9 mouse cellular contexts compared by ENCODE assay signal in genomic region chr8:48508641-48509599, GRCm38 (mm10).
DNase-seq lines count a peak whose midpoint lies in the region.
"Had no signal": no experiment of that assay in that cellular context is flagged by ENCODE, and none has a peak within 500 bp of the region (broad histone marks: within the 10 kb centered on the region; RNA-seq: fewer than 3 reads in every experiment).

No protein-coding gene starts in this region.

- DNase-seq in frontal cortex, postnatal 36 days (ENCODE audit: low spot score in 2 of 2): peak; percentile 26 to 48
- DNase-seq in frontal cortex, adult 2 months (ENCODE audit: extremely low spot score in 1 of 2, low spot score in 1 of 2): no peak
- peak; percentile 25 for DNase-seq in testis, postnatal 10 days (ENCODE audit: low spot score)
- DNase-seq in testis, postnatal 14 days (ENCODE audit: low spot score): no peak
- DNase-seq in mesoderm, embryonic 11.5 days (ENCODE audit: low read depth, low spot score): peak; percentile 28
- DNase-seq in adipocyte (ENCODE audit: low spot score): no peak
- no peak for DNase-seq in layer of hippocampus, postnatal 36 days
- no peak for DNase-seq in B cell, adult 2 months
- DNase-seq: lung, adult 2 months had no signal

Comparison
In these comparisons a context has a peak if more than half of its experiments do, and no peak if none do; other contexts are left out.
1. DNase-seq: peak in frontal cortex, postnatal 36 days (2 of 2), testis, postnatal 10 days (single experiment) and mesoderm, embryonic 11.5 days (single experiment); none in frontal cortex, adult 2 months (0 of 2), testis, postnatal 14 days (single experiment), adipocyte (single experiment), layer of hippocampus, postnatal 36 days (0 of 2) and B cell, adult 2 months (0 of 2).